In the genomic region with DNA sequence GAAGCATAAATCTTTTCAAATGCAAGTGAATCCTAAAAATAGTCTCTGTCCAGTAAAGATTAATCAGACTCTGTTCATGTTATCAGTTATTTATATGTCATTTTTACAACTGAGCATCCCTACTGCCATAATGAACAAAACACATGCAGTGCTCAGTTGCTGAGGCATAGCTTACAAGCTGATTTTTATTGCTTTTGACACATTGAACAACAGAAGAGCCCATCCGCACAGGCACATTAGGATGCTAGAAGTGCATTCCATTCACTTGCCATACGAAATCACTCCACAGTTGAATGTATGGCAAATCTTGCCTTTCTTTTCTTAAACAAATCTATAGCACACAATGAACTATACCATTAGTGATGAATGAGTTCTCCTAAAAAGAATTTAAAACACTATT, we compare ENCODE assay signal across 22 mouse cellular contexts.
DNase-seq lines count a peak whose midpoint lies in the region; ATAC-seq lines count a peak whose summit lies in the region.
"Had no signal": no experiment of that assay in that cellular context is flagged by ENCODE, and none has a peak within 500 bp of the region (broad histone marks: within the 10 kb centered on the region; RNA-seq: fewer than 3 reads in every experiment).

No protein-coding gene starts in this region.

- peak; percentile 8 for DNase-seq in forebrain, embryonic 14.5 days (ENCODE audit: low spot score)
- DNase-seq in neural tube, embryonic 11.5 days (ENCODE audit: low spot score), result no peak
- no peak for DNase-seq in neural tube, embryonic 10.5 days (ENCODE audit: extremely low spot score, low spot score)
- no peak for DNase-seq in left cerebral cortex, postnatal 10 days (ENCODE audit: extremely low spot score in 1 of 2, low spot score in 2 of 2)
- DNase-seq in frontal cortex, postnatal 25 days (ENCODE audit: low spot score in 2 of 2), result no peak
- DNase-seq: adrenal gland, postnatal 36 days; cerebellum, adult 18-20 months; cerebellum, postnatal 36 days; gastrocnemius, postnatal 36 days; heart, postnatal 36 days; kidney, adult 9 months; kidney, postnatal 36 days; liver, embryonic 13.5 days; lung, adult 2 months; right cerebral cortex, postnatal 25 days; spleen, adult 18-20 months had no signal

- H3K9ac ChIP-seq in forebrain, embryonic 14.5 days (ENCODE audit: low read length), result no peak overlapping the region
- no peak overlapping the region for H3K9ac ChIP-seq in forebrain, embryonic 15.5 days (replicated peaks)
- no peak overlapping the region for H3K9ac ChIP-seq in neural tube, embryonic 11.5 days (ENCODE audit: low read length)
- H3K9ac ChIP-seq in neural tube, embryonic 13.5 days, result no peak overlapping the region
- H3K9ac ChIP-seq: hindbrain, embryonic 15.5 days; liver, embryonic 13.5 days had no signal

- H3K9me3 ChIP-seq in forebrain, embryonic 14.5 days (replicated peaks; ENCODE audit: control insufficient read depth, low read length), result no peaks in the 10 kb centered on the region
- H3K9me3 ChIP-seq in forebrain, embryonic 15.5 days, result no peaks in the 10 kb centered on the region
- H3K9me3 ChIP-seq in neural tube, embryonic 11.5 days (ENCODE audit: control insufficient read depth, low read length), result no peaks in the 10 kb centered on the region
- no peaks in the 10 kb centered on the region for H3K9me3 ChIP-seq in neural tube, embryonic 13.5 days
- H3K9me3 ChIP-seq: forebrain, embryonic 10.5 days; hindbrain, embryonic 15.5 days; liver, embryonic 13.5 days; megakaryocyte, embryonic 14.5 days had no signal

- 64% methylated on average over 2 of the region's 2 CpGs for WGBS in forebrain, embryonic 14.5 days
- 42% methylated on average over 2 of the region's 2 CpGs for WGBS in forebrain, embryonic 15.5 days
- 51% methylated on average over 2 of the region's 2 CpGs for WGBS in neural tube, embryonic 11.5 days
- 17% methylated on average over 2 of the region's 2 CpGs for WGBS in neural tube, embryonic 13.5 days

- no peaks in the 10 kb centered on the region for H3K27me3 ChIP-seq in forebrain, embryonic 14.5 days (replicated peaks; ENCODE audit: control insufficient read depth, insufficient read depth, low read length)
- no peaks in the 10 kb centered on the region for H3K27me3 ChIP-seq in forebrain, embryonic 15.5 days
- H3K27me3 ChIP-seq in neural tube, embryonic 11.5 days (ENCODE audit: control insufficient read depth, insufficient read depth, low read length), result no peaks in the 10 kb centered on the region
- no peaks in the 10 kb centered on the region for H3K27me3 ChIP-seq in neural tube, embryonic 13.5 days
- H3K27me3 ChIP-seq: hindbrain, embryonic 15.5 days; liver, embryonic 13.5 days; megakaryocyte, embryonic 14.5 days had no signal

- ATAC-seq in forebrain, embryonic 14.5 days, result no peak
- ATAC-seq in forebrain, embryonic 15.5 days (replicated peaks), result no peak
- ATAC-seq in neural tube, embryonic 11.5 days (ENCODE audit: insufficient read depth, low FRiP score, low TSS enrichment), result peak; percentile 43; the same call in 1 of the 2 replicates
- ATAC-seq in neural tube, embryonic 13.5 days (ENCODE audit: low read depth), result peak; percentile 56; the same call in 1 of the 2 replicates
- ATAC-seq: intestine, embryonic 16.5 days had no signal

- no peak overlapping the region for H3K27ac ChIP-seq in forebrain, embryonic 14.5 days (ENCODE audit: low read depth, low read length)
- no peak overlapping the region for H3K27ac ChIP-seq in forebrain, embryonic 15.5 days (replicated peaks)
- H3K27ac ChIP-seq in neural tube, embryonic 11.5 days (ENCODE audit: low read depth, low read length), result no peak overlapping the region
- H3K27ac ChIP-seq in neural tube, embryonic 13.5 days (replicated peaks), result no peak overlapping the region
- H3K27ac ChIP-seq: forebrain, embryonic 10.5 days; hindbrain, embryonic 15.5 days; liver, embryonic 13.5 days had no signal

- H3K4me2 ChIP-seq in forebrain, embryonic 14.5 days (ENCODE audit: low read length), result no peak overlapping the region
- H3K4me2 ChIP-seq in forebrain, embryonic 15.5 days (replicated peaks), result no peak overlapping the region
- no peak overlapping the region for H3K4me2 ChIP-seq in neural tube, embryonic 11.5 days (ENCODE audit: low read depth)
- H3K4me2 ChIP-seq in neural tube, embryonic 13.5 days, result no peak overlapping the region
- H3K4me2 ChIP-seq: hindbrain, embryonic 15.5 days; liver, embryonic 13.5 days had no signal

- no peak overlapping the region for H3K4me3 ChIP-seq in forebrain, embryonic 14.5 days (ENCODE audit: low read depth, low read length)
- H3K4me3 ChIP-seq in forebrain, embryonic 15.5 days, result no peak overlapping the region
- no peak overlapping the region for H3K4me3 ChIP-seq in neural tube, embryonic 11.5 days (ENCODE audit: low read depth, low read length)
- H3K4me3 ChIP-seq in neural tube, embryonic 13.5 days, result no peak overlapping the region
- H3K4me3 ChIP-seq: forebrain, embryonic 10.5 days; hindbrain, embryonic 15.5 days; liver, embryonic 13.5 days; megakaryocyte, embryonic 14.5 days had no signal

- intact Hi-C loops in left cerebral cortex, postnatal 10 days (cut with DNase I), result no loop called here

- H3K36me3 ChIP-seq in forebrain, embryonic 14.5 days (ENCODE audit: control insufficient read depth, insufficient read depth, low read length), result no peaks in the 10 kb centered on the region
- H3K36me3 ChIP-seq in forebrain, embryonic 15.5 days, result no peaks in the 10 kb centered on the region
- no peaks in the 10 kb centered on the region for H3K36me3 ChIP-seq in neural tube, embryonic 11.5 days (ENCODE audit: control insufficient read depth, insufficient read depth, low read length)
- H3K36me3 ChIP-seq in neural tube, embryonic 13.5 days, result no peaks in the 10 kb centered on the region
- H3K36me3 ChIP-seq: forebrain, embryonic 10.5 days; hindbrain, embryonic 15.5 days; liver, embryonic 13.5 days had no signal

- H3K4me1 ChIP-seq in forebrain, embryonic 14.5 days (ENCODE audit: control insufficient read depth, insufficient read depth, low read length), result no peaks in the 10 kb centered on the region
- no peaks in the 10 kb centered on the region for H3K4me1 ChIP-seq in forebrain, embryonic 15.5 days
- no peaks in the 10 kb centered on the region for H3K4me1 ChIP-seq in neural tube, embryonic 11.5 days (ENCODE audit: control insufficient read depth, insufficient read depth, low read length)
- no peaks in the 10 kb centered on the region for H3K4me1 ChIP-seq in neural tube, embryonic 13.5 days (replicated peaks)
- H3K4me1 ChIP-seq: forebrain, embryonic 10.5 days; hindbrain, embryonic 15.5 days; liver, embryonic 13.5 days; megakaryocyte, embryonic 14.5 days had no signal

Comparison
In these comparisons a context has a peak if more than half of its experiments do, and no peak if none do; other contexts are left out.
1. ATAC-seq: peak in neural tube, embryonic 11.5 days (single experiment) and neural tube, embryonic 13.5 days (single experiment); none in forebrain, embryonic 14.5 days (single experiment) and forebrain, embryonic 15.5 days (single experiment).